Mouse (Mus musculus) ES-E14 (cell line): ENCODE results near the gene Nav2.

Experiments
- CHD2 ChIP-seq: IDR thresholded peaks from 2 replicates; pipeline ENCODE4 v1.6.1; 2014; ENCODE audit warnings: mild to moderate bottlenecking, low read depth, low read length, inconsistent platforms
- HCFC1 ChIP-seq: IDR thresholded peaks from 2 replicates; pipeline ENCODE4 v1.6.1; 2012; ENCODE audit warnings: low read length, inconsistent platforms, borderline replicate concordance; ENCODE audit not compliant: insufficient read depth
- MAFK ChIP-seq: IDR thresholded peaks from 2 replicates; pipeline ENCODE4 v1.6.1; 2014; ENCODE audit warnings: mild to moderate bottlenecking, low read depth, low read length, inconsistent platforms; ENCODE audit not compliant: insufficient read depth
- ZC3H11A ChIP-seq: IDR thresholded peaks from 2 replicates; pipeline ENCODE4 v1.6.1; 2012; ENCODE audit warnings: low read depth, mild to moderate bottlenecking, inconsistent platforms, low read length, borderline replicate concordance
- ZNF384 ChIP-seq: IDR thresholded peaks from 2 replicates; pipeline ENCODE4 v1.6.1; 2012; ENCODE audit warnings: low read depth, low read length, inconsistent platforms

- no peak for TF ChIP-seq ZC3H11A
- no peak for TF ChIP-seq CHD2
- no peak for TF ChIP-seq ZNF384
- no peak for TF ChIP-seq HCFC1
- no peak for TF ChIP-seq MAFK
These were observed 696.7 kb downstream of the Nav2 start for GRCm38 (mm10) chr7:49604965-49605795.
